Mouse (Mus musculus): ENCODE data around the gene Trappc11.

The Trappc11 gene

DNA sequence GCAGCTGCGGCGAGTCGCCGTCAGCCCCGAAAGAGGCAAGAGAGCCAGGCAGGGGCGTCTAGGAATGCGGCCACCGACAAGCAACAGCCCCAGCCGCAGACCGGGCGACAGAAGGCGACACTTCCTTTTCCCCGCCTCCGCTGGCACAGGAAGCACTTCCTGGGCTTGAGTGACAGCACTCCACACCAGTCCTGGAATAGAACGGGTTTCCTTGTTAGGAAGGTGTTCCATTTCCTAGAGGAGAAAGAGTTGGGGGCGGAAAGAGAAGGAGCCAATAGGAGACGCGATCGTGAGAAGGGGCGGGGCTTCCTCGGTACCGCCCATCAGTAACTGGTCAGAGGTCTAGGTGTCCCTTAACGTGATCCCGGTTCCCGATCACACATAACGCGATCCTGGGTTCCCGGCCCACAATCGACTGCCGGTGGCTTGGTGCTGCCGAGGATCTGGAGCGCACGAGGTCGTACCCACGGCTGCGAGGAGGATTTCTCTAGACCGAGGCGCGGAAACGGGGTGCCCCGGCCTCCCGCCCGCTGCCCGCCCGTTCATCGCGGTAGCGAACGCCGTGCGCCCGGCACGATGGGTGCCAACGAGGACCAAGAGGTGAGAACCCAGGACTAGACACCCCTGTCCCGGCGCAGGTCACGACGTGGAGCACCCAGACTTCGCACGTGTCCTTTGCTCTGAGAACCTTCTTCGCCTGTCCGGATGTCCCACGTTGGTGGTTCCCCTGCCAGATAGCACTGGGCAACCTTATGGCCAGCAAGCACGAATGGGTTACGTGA, at the start of gene Trappc11, which contains the start of gene Rwdd4a:
Gene Trappc11 (minus strand): TSS at position 127 of the 782 bp plus-strand sequence.
Gene Rwdd4a (plus strand): TSS at position 321 of the 782 bp plus-strand sequence.
- peak; percentile 89 for DNase-seq (ENCODE audit: extremely low read depth, low read depth, low spot score)

DNA sequence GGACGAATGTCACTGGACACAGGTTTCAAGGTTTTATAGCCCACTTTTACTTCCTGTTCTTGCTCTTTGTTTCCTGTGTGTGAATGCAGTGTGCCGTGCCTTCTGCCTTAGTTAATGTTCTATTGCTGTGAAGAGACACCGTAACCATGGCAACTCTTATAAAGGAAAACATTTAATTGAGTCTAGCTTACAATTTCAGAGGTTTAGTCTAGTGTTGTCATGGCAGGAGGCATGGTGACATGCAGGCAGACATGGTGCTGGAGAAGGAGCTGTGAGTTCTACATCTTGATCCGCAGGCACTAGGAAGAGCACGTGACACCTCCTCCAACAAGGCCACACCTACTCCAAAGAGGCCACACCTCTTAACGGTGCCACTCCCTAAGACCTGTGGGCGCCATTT, 48.2 kb upstream of the Trappc11 start:
- no peak for DNase-seq (ENCODE audit: extremely low read depth, low read depth, low spot score)

GRCm38 (mm10) chr8:47573482-47573881, 40.2 kb upstream of the Trappc11 start:
- DNase-seq (ENCODE audit: extremely low read depth, low read depth, low spot score), result no peak

GRCm38 (mm10) chr8:47570161-47570560, 36.9 kb upstream of the Trappc11 start:
- DNase-seq (ENCODE audit: extremely low read depth, low read depth, low spot score), result no peak

GRCm38 (mm10) chr8:47568098-47568497, 34.8 kb upstream of the Trappc11 start:
- DNase-seq (ENCODE audit: extremely low read depth, low read depth, low spot score), result no peak

DNA sequence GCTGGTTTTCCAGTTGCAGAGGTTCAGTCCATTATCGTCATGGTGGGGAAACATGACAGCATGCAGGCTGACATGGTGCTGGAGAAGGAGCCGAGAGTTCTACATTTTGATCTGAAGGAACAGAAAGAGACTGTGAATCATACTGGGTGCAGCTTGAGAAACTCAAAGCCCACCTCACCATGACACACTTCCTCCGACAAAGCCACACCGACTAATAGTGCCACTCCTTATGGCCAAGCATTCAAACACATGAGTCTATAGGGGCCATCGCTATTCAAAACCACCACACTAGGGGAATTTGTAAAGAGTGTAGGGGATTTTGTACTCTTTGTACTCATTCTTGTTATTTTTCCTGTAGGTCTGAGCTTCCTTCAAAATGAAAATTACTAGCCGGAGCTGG, 33.3 kb upstream of the Trappc11 start:
- no peak for DNase-seq (ENCODE audit: extremely low read depth, low read depth, low spot score)

DNA sequence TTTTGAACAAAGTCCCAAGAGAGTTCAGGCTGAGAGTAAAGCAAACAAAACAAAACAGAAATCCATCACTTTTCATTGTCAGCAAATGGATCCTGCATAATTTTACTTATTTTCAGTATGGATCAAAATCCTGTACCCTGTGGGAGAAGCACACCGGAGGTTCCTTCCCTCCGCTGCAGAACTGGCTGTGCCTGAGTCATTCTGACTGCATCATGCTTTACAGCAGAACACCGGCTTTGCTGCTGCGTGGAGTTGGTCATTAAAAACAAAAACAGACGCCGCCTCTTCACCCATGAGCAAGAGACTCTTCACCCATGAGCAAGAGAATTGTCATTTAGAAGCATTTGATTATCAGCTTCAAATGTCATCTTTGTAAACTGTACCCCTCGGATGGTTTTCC, 27.5 kb upstream of the Trappc11 start:
- DNase-seq (ENCODE audit: extremely low read depth, low read depth, low spot score), result no peak

GRCm38 (mm10) chr8:47558274-47558673, 25.0 kb upstream of the Trappc11 start:
- DNase-seq (ENCODE audit: extremely low read depth, low read depth, low spot score), result no peak

GRCm38 (mm10) chr8:47556446-47556845, 23.2 kb upstream of the Trappc11 start:
- no peak for DNase-seq (ENCODE audit: extremely low read depth, low read depth, low spot score)

DNA sequence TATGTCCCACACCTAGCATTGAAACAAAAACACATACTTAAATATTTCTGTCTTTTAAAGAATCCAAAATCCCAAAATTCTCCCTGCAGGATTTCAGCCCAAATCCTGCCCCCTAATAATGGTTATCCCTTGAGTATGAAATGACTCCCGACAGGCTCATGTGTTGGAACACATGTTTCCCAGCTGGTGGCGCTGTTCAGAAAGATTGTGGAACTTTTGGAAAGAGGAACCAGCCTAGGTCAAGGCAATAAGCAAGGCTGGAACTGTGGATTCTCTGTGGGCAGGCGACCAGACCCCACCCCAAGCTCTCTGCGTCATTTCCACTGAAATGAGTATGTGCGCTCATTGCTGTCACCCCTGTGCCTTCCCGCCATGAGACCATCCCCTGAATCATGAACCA, 20.3 kb upstream of the Trappc11 start:
- no peak for DNase-seq (ENCODE audit: extremely low read depth, low read depth, low spot score)

- DNase-seq (ENCODE audit: extremely low read depth, low read depth, low spot score), result no peak
Observed at GRCm38 (mm10) chr8:47547102-47547501, 13.8 kb upstream of the Trappc11 start.

DNA sequence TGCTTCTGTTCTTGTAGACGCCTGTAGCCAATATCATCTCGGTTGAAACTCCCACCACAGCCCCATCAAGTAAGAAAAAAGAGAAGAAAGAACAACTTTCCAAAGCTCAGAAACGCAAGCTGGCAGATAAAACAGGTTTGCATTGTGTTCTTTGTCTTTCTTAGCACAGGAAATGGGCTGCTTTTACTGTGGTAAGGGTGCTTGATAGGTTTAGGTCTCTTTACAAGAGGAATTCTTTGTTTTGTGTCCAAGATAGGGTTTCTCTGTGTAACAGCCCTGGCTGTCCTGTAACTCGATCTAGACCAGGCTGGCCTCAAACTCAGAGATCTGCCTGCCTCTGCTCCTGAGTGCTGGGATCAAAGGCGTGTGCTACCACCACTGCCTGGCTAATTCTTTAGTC, 10.8 kb upstream of the Trappc11 start:
- DNase-seq (ENCODE audit: extremely low read depth, low read depth, low spot score), result no peak

GRCm38 (mm10) chr8:47542746-47543145, 9.5 kb upstream of the Trappc11 start:
- DNase-seq (ENCODE audit: extremely low read depth, low read depth, low spot score), result no peak

DNA sequence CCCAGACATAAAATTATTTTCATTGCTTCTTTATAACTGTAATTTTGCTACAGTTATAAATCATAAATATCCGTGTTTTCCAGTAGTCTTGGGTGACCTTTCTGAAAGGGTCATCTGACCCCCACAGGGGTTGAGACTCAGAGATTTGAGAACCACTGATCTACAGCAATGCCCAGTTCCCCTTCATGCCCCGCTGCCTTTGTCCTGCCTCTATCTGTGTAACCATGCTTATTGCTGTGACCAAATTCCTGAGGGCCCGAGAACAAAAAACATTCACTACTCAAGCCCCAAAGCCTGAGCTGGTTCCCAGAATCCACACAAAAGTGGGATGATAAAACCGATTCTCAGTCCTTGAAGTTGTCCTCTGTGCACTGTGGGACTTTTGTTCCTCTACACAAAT, 5.1 kb upstream of the Trappc11 start:
- DNase-seq (ENCODE audit: extremely low read depth, low read depth, low spot score), result no peak

DNA sequence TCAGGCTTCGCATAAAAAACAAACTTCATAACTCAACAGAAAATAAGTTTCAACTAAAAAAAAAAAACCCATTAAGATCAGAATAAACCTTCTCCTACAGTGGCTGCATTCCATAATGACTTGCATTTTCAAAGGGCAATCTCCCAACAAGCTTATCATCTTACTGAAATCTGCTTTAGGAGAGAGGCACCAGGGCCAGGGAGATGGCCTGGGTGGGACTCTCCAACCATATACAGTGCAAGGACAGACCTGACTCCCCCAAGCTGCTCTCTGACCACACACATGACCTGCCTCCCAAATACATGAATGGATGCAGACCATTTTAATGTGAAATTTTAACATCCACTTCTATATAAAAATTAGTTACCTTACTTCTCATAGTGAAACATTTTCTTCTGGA, 5.2 kb downstream of the Trappc11 start:
- no peak for DNase-seq (ENCODE audit: extremely low read depth, low read depth, low spot score)

- DNase-seq (ENCODE audit: extremely low read depth, low read depth, low spot score), result no peak
Observed at GRCm38 (mm10) chr8:47513601-47514000, 19.7 kb downstream of the Trappc11 start.

DNA sequence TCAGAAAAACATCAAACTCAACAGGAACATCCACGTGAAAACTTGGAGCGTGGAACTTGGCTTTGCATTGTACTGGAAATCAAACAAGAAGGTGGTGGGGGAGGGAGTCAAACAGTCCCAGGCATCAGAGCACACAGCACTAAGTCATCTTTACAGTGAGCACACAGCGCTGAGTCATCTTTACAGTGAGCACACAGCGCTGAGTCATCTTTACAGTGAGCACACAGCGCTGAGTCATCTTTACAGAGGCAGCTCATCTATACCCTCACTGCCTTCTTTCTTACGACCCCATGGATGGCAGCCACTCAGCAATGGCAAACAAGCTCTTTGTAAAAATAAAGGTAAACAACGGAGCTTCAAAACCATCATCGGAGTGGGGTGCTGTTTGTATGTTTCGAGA, 22.3 kb downstream of the Trappc11 start:
- no peak for DNase-seq (ENCODE audit: extremely low read depth, low read depth, low spot score)

- no peak for DNase-seq (ENCODE audit: extremely low read depth, low read depth, low spot score)
Observed at GRCm38 (mm10) chr8:47505431-47505830, 27.8 kb downstream of the Trappc11 start.

- no peak for DNase-seq (ENCODE audit: extremely low read depth, low read depth, low spot score)
Observed at GRCm38 (mm10) chr8:47502546-47502945, 30.7 kb downstream of the Trappc11 start.

DNA sequence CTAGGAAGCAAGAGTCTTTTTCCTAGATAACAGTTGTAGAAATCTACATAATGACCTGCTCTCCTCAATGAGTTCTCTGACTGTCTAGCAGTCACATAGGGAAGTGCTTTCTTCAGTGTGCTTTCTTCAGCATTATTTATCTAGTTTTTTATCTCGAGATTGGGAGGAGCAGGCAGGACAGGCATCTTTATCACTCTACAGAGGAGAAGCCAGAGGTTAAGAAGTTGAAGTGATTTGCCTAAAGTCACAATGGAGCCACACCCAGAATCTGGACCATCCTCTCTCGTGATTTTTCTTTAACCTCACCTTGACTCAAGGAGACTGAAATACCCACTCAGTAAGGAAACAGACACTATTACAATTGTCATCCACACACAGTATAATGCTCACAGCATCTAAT, 31.3 kb downstream of the Trappc11 start:
- no peak for DNase-seq (ENCODE audit: extremely low read depth, low read depth, low spot score)

- DNase-seq (ENCODE audit: extremely low read depth, low read depth, low spot score), result no peak
Observed at GRCm38 (mm10) chr8:47495428-47495827, 37.8 kb downstream of the Trappc11 start.

DNA sequence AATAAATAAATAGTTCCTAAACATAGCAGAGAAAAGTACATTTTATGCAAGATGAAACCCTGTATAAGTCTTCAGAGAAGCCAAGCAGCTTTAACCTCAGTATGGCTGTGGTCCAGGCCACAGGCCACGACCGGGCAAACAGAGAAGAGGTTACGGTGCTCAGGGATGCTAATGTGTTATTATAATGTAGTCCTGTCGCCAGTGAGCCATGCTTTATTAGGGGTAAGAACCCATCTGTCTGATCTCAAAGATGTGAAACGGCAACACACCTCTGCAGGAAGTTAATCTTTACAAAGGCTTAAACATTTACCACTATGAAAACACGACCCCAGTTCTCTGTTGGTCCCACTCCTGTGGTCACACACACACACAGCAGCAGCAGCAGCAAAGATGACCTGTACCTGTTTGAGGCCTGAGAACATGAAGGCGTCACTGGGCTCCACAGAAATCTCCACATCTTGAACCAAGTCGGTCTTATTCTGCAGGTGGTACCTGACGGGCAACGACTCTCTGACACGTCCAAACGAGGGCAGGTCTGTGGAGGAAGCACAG, 38.6 kb downstream of the Trappc11 start:
- no peak for DNase-seq (ENCODE audit: extremely low read depth, low read depth, low spot score)

- no peak for DNase-seq (ENCODE audit: extremely low read depth, low read depth, low spot score)
Observed at GRCm38 (mm10) chr8:47493106-47493505, 40.2 kb downstream of the Trappc11 start.

All from fat pad, adult 2 months (tissue).